Mouse (Mus musculus) adrenal gland, postnatal 25 days (tissue): ENCODE data around the gene Inpp4b. TPM values are rescaled to one million over a fixed set of nuclear protein-coding genes. Genes with fewer than 3 reads are reported as not detected.
"Not testable (repeated sequence)": the region's sequence is repeated elsewhere in the genome, so short reads cannot be mapped to it uniquely, and the experiment has no call there.

Source experiments
- DNase-seq: peaks from one replicate; pipeline ENCODE4 v3.0.0; 2021; ENCODE audit warnings: mixed read lengths
- total RNA-seq: library from RNA; stranded (reverse); gene quantifications from 2 replicates; pipeline ENCODE4 v1.2.3, GENCODE M21; 2021

The Inpp4b gene
- total RNA-seq, 1 experiment from 2014 or later: 8.7 TPM

- no peak for DNase-seq
Measured at GRCm38 (mm10) chr8:81779440-81779839, 437.1 kb downstream of the Inpp4b start.

- no peak for DNase-seq
Measured at GRCm38 (mm10) chr8:81780166-81780565, 437.8 kb downstream of the Inpp4b start.

- no peak for DNase-seq
Measured at GRCm38 (mm10) chr8:81780921-81781675, 438.7 kb downstream of the Inpp4b start.

GRCm38 (mm10) chr8:81782781-81783180, 440.4 kb downstream of the Inpp4b start:
- DNase-seq: no peak

GRCm38 (mm10) chr8:81784775-81785174, 442.4 kb downstream of the Inpp4b start:
- DNase-seq: no peak

GRCm38 (mm10) chr8:81788498-81788897, 446.1 kb downstream of the Inpp4b start:
- DNase-seq: no peak

GRCm38 (mm10) chr8:81792649-81793048, 450.3 kb downstream of the Inpp4b start:
- DNase-seq: no peak

GRCm38 (mm10) chr8:81798501-81798900, 456.1 kb downstream of the Inpp4b start:
- no peak for DNase-seq

- DNase-seq: no peak
Measured at GRCm38 (mm10) chr8:81800792-81801191, 458.4 kb downstream of the Inpp4b start.

GRCm38 (mm10) chr8:81806797-81807196, 464.4 kb downstream of the Inpp4b start:
- peak; percentile 42 for DNase-seq

GRCm38 (mm10) chr8:81807578-81807977, 465.2 kb downstream of the Inpp4b start:
- DNase-seq: no peak

- no peak for DNase-seq
Measured at GRCm38 (mm10) chr8:81808406-81808805, 466.1 kb downstream of the Inpp4b start.

- DNase-seq: not testable (repeated sequence)
Measured at GRCm38 (mm10) chr8:81809414-81809813, 467.1 kb downstream of the Inpp4b start.

- no peak for DNase-seq
Measured at GRCm38 (mm10) chr8:81812051-81812751, 469.8 kb downstream of the Inpp4b start.

GRCm38 (mm10) chr8:81814742-81815141, 472.4 kb downstream of the Inpp4b start:
- DNase-seq: no peak

- DNase-seq: no peak
Measured at GRCm38 (mm10) chr8:81815551-81815950, 473.2 kb downstream of the Inpp4b start.

- no peak for DNase-seq
Measured at GRCm38 (mm10) chr8:81823121-81823520, 480.8 kb downstream of the Inpp4b start.

GRCm38 (mm10) chr8:81824975-81825374, 482.6 kb downstream of the Inpp4b start:
- no peak for DNase-seq

GRCm38 (mm10) chr8:81826406-81826805, 484.1 kb downstream of the Inpp4b start:
- DNase-seq: no peak

- DNase-seq: no peak
Measured at GRCm38 (mm10) chr8:81827306-81827913, 485.1 kb downstream of the Inpp4b start.

- DNase-seq: no peak
Measured at GRCm38 (mm10) chr8:81831430-81831829, 489.1 kb downstream of the Inpp4b start.

- DNase-seq: no peak
Measured at GRCm38 (mm10) chr8:81833852-81834251, 491.5 kb downstream of the Inpp4b start.

- DNase-seq: no peak
Measured at GRCm38 (mm10) chr8:81840512-81840911, 498.2 kb downstream of the Inpp4b start.
